Mouse (Mus musculus) MEL (cell line): ENCODE results near the gene Eif4ebp2. TPM values are rescaled to one million over a fixed set of nuclear protein-coding genes. Genes with fewer than 3 reads are reported as not detected.

Experiments
- DNase-seq: peaks from one replicate; pipeline ENCODE4 v3.0.0; 2011; ENCODE audit warnings: low read depth, low spot score
- H3K27ac ChIP-seq: 2 replicates; pipeline ENCODE4 v1.5.1; 2012; ENCODE audit warnings: low read depth, mild to moderate bottlenecking, control low read depth, low read length, moderate library complexity; ENCODE audit not compliant: control insufficient read depth
- H3K27me3 ChIP-seq, 2 experiments: fragments of 150-350 bp in 1 of 2; sonication (generic) in 1 of 2; 2 replicates each; pipeline ENCODE4 v1.6.1; 2012; ENCODE audit warnings: low read length in 2 of 2, mild to moderate bottlenecking in 2 of 2, improper control_type of control experiment in 1 of 2, moderate library complexity in 1 of 2; ENCODE audit not compliant: insufficient read depth in 2 of 2, control insufficient read depth in 1 of 2
- H3K36me3 ChIP-seq, 2 experiments: 2 replicates each; pipeline ENCODE4 v1.6.1; 2012 to 2014; ENCODE audit warnings: low read length in 2 of 2, improper control_type of control experiment in 1 of 2, inconsistent platforms in 1 of 2, mild to moderate bottlenecking in 1 of 2; ENCODE audit not compliant: insufficient read depth in 2 of 2, control insufficient read depth in 1 of 2
- H3K4me1 ChIP-seq, 2 experiments: fragments of 150-350 bp in 1 of 2; sonication (generic) in 1 of 2; 2 replicates each; pipeline ENCODE4 v1.6.1; 2012; ENCODE audit warnings: low read length in 2 of 2, improper control_type of control experiment in 1 of 2, mild to moderate bottlenecking in 1 of 2; ENCODE audit not compliant: insufficient read depth in 2 of 2, control insufficient read depth in 1 of 2
- H3K4me3 ChIP-seq, 2 experiments: fragments of 150-350 bp in 1 of 2; sonication (generic) in 1 of 2; 2 replicates each; pipeline ENCODE4 v1.5.1; 2012; ENCODE audit warnings: low read depth in 2 of 2, low read length in 2 of 2, mild to moderate bottlenecking in 2 of 2, moderate library complexity in 2 of 2, control low read depth in 1 of 2, improper control_type of control experiment in 1 of 2; ENCODE audit not compliant: control insufficient read depth in 1 of 2, insufficient read depth in 1 of 2
- H3K79me2 ChIP-seq: 2 replicates; pipeline ENCODE4 v1.6.1; 2012; ENCODE audit warnings: mild to moderate bottlenecking, low read length, moderate library complexity; ENCODE audit not compliant: control insufficient read depth, poor library complexity, insufficient read depth
- H3K9ac ChIP-seq: 2 replicates; pipeline ENCODE4 v1.6.1; 2012; ENCODE audit warnings: low read depth, mild to moderate bottlenecking, control low read depth, low read length, moderate library complexity; ENCODE audit not compliant: control insufficient read depth, poor library complexity, severe bottlenecking
- H3K9me3 ChIP-seq: fragments of 150-350 bp; sonication (generic); replicated peaks from 2 replicates; pipeline ENCODE4 v1.6.1; 2012; ENCODE audit warnings: mild to moderate bottlenecking, low read length, improper control_type of control experiment, moderate library complexity; ENCODE audit not compliant: insufficient read depth
- E2F4 ChIP-seq: IDR thresholded peaks from 2 replicates; pipeline ENCODE4 v1.6.1; 2011; ENCODE audit warnings: low read depth, low read length, improper control_type of control experiment, borderline replicate concordance
- EP300 ChIP-seq, 2 experiments: IDR thresholded peaks; 2 replicates each; pipeline ENCODE4 v1.6.1; 2011; ENCODE audit warnings: improper control_type of control experiment in 2 of 2, low read length in 2 of 2, low read depth in 1 of 2, mild to moderate bottlenecking in 1 of 2
- ETS1 ChIP-seq: IDR thresholded peaks from 2 replicates; pipeline ENCODE4 v1.6.1; 2012; ENCODE audit warnings: low read depth, mild to moderate bottlenecking, inconsistent platforms, low read length, improper control_type of control experiment, moderate library complexity
- GABPA ChIP-seq: IDR thresholded peaks from 2 replicates; pipeline ENCODE4 v1.6.1; 2012; ENCODE audit warnings: low read depth, mild to moderate bottlenecking, inconsistent platforms, low read length, improper control_type of control experiment, moderate library complexity
- MAFK ChIP-seq: IDR thresholded peaks from 2 replicates; pipeline ENCODE4 v1.6.1; 2011; ENCODE audit warnings: low read depth, mild to moderate bottlenecking, low read length, improper control_type of control experiment, borderline replicate concordance
- MAZ ChIP-seq: IDR thresholded peaks from 2 replicates; pipeline ENCODE4 v1.6.1; 2012; ENCODE audit warnings: low read depth, mild to moderate bottlenecking, inconsistent platforms, low read length, improper control_type of control experiment
- MEF2A ChIP-seq: IDR thresholded peaks from 2 replicates; pipeline ENCODE4 v1.6.1; 2014; ENCODE audit warnings: low read depth, mild to moderate bottlenecking, inconsistent platforms, low read length, improper control_type of control experiment; ENCODE audit not compliant: poor library complexity, insufficient replicate concordance, severe bottlenecking; ENCODE audit errors: extremely low read depth
- MYB ChIP-seq: IDR thresholded peaks from 2 replicates; pipeline ENCODE4 v1.6.1; 2011; ENCODE audit warnings: mild to moderate bottlenecking, low read depth, low read length, improper control_type of control experiment
- MYC ChIP-seq: IDR thresholded peaks from 2 replicates; pipeline ENCODE4 v1.6.1; 2011; ENCODE audit warnings: low read depth, mild to moderate bottlenecking, low read length, improper control_type of control experiment, moderate library complexity
- POLR2A ChIP-seq, 2 experiments: IDR thresholded peaks; 2 replicates each; pipeline ENCODE4 v1.6.1; 2011 to 2012; ENCODE audit warnings: low read length in 2 of 2, mild to moderate bottlenecking in 2 of 2, control low read depth in 1 of 2, improper control_type of control experiment in 1 of 2, low read depth in 1 of 2, moderate library complexity in 1 of 2; ENCODE audit not compliant: control insufficient read depth in 1 of 2, insufficient read depth in 1 of 2, poor library complexity in 1 of 2
- POLR2AphosphoS2 ChIP-seq: IDR thresholded peaks from 2 replicates; pipeline ENCODE4 v1.6.1; 2011; ENCODE audit warnings: low read length, improper control_type of control experiment
- RAD21 ChIP-seq: IDR thresholded peaks from 2 replicates; pipeline ENCODE4 v1.6.1; 2011; ENCODE audit warnings: mild to moderate bottlenecking, low read depth, low read length, improper control_type of control experiment
- SMC3 ChIP-seq: IDR thresholded peaks from 2 replicates; pipeline ENCODE4 v1.6.1; 2011; ENCODE audit warnings: low read depth, low read length, improper control_type of control experiment
- TBP ChIP-seq: IDR thresholded peaks from 2 replicates; pipeline ENCODE4 v1.8.0; 2011; ENCODE audit warnings: low read depth, low read length, improper control_type of control experiment
- TCF12 ChIP-seq: IDR thresholded peaks from 2 replicates; pipeline ENCODE4 v1.6.1; 2014; ENCODE audit warnings: low read depth, mild to moderate bottlenecking, inconsistent platforms, low read length, improper control_type of control experiment, moderate library complexity
- UBTF ChIP-seq: IDR thresholded peaks from 2 replicates; pipeline ENCODE4 v1.6.1; 2012; ENCODE audit warnings: low read depth, mild to moderate bottlenecking, inconsistent platforms, low read length, improper control_type of control experiment, moderate library complexity, borderline replicate concordance; ENCODE audit not compliant: insufficient read depth
- USF1 ChIP-seq: IDR thresholded peaks from 2 replicates; pipeline ENCODE4 v1.6.1; 2014; ENCODE audit warnings: low read depth, mild to moderate bottlenecking, inconsistent platforms, low read length, improper control_type of control experiment, moderate library complexity
- USF2 ChIP-seq, 2 experiments: IDR thresholded peaks; 2 replicates each; pipeline ENCODE4 v1.6.1; 2011 to 2012; ENCODE audit warnings: improper control_type of control experiment in 2 of 2, low read length in 2 of 2, borderline replicate concordance in 1 of 2, inconsistent platforms in 1 of 2, low read depth in 1 of 2, mild to moderate bottlenecking in 1 of 2; ENCODE audit not compliant: insufficient read depth in 1 of 2
- ZMIZ1 ChIP-seq: IDR thresholded peaks from 2 replicates; pipeline ENCODE4 v1.6.1; 2012; ENCODE audit warnings: low read depth, mild to moderate bottlenecking, inconsistent platforms, low read length, improper control_type of control experiment, moderate library complexity
- ZNF384 ChIP-seq: IDR thresholded peaks from 2 replicates; pipeline ENCODE4 v1.6.1; 2012; ENCODE audit warnings: low read depth, mild to moderate bottlenecking, inconsistent platforms, low read length, improper control_type of control experiment
- polyA plus RNA-seq, 2 experiments: library from polyadenylated mRNA; stranded (reverse) in 1 of 2; unstranded in 1 of 2; fragments of >175 nt in 1 of 2; fragments of >200 nt in 1 of 2; gene quantifications; 2 replicates each; pipeline versions ENCODE4 v1.2.1 to v1.2.4; 2012; ENCODE audit warnings: low replicate concordance in 2 of 2, low read depth in 1 of 2; ENCODE audit not compliant: insufficient read length in 2 of 2, insufficient read depth in 1 of 2, missing spikeins in 1 of 2
- total RNA-seq: library from RNA; depleted of rRNA; stranded (reverse); fragments of 300-350 nt; gene quantifications from 2 replicates; pipeline ENCODE4 v1.2.3, GENCODE M21; 2012

The Eif4ebp2 gene
- total and polyA plus RNA-seq, 3 experiments: 17.1 to 186 (median 52.9) TPM

GRCm38 (mm10) chr10:61486551-61487339 is 34.3 kb upstream of the Eif4ebp2 start:
- TF ChIP-seq MAZ (no peak), USF2 (IDR thresholded peaks at IDR 0.05; ENCODE audit: borderline replicate concordance in 1 of 2, insufficient read depth in 1 of 2, low read depth in 1 of 2, low read length in 2 of 2) (no peak), MYC (no peak), ZNF384 (no peak), TCF12 (no peak), MEF2A (no peak), EP300 (IDR thresholded peaks at IDR 0.05; ENCODE audit: low read depth in 1 of 2, low read length in 2 of 2) (no peak), USF1 (no peak), RAD21 (no peak), MYB (no peak), POLR2A (IDR thresholded peaks at IDR 0.05; ENCODE audit: control insufficient read depth in 1 of 2, insufficient read depth in 1 of 2, low read depth in 1 of 2, low read length in 2 of 2, poor library complexity in 1 of 2) (no peak), UBTF (no peak), ZMIZ1 (no peak), SMC3 (no peak), POLR2AphosphoS2 (no peak), ETS1 (no peak), GABPA (no peak), MAFK (no peak), E2F4 (no peak), TBP (no peak)
- no peak for DNase-seq
- Histone ChIP-seq H3K27me3 (no peaks in the 10 kb centered on the region), H3K79me2 (no peaks in the 10 kb centered on the region), H3K27ac (no peak overlapping the region), H3K4me3 (no peak overlapping the region), H3K9ac (no peak overlapping the region), H3K9me3 (no peaks in the 10 kb centered on the region), H3K4me1 (peaks cover 0 to 3% of the 10 kb centered on the region in 2 experiments; a peak in 2 of 4 replicates), H3K36me3 (peaks cover 0 to 3% of the 10 kb centered on the region in 2 experiments; a peak in 2 of 4 replicates)
